Mouse (Mus musculus): Measurements from ENCODE around the gene Rasl12. TPM values are rescaled to one million over a fixed set of nuclear protein-coding genes. Genes with fewer than 3 reads are reported as not detected.
A peak's percentile ranks its signal among the peaks of the same experiment; 100 is the strongest.

Rasl12 gene
- total and polyA plus RNA-seq, 2 experiments from 2014 or later, result 7.9 to 8.5 TPM

DNA sequence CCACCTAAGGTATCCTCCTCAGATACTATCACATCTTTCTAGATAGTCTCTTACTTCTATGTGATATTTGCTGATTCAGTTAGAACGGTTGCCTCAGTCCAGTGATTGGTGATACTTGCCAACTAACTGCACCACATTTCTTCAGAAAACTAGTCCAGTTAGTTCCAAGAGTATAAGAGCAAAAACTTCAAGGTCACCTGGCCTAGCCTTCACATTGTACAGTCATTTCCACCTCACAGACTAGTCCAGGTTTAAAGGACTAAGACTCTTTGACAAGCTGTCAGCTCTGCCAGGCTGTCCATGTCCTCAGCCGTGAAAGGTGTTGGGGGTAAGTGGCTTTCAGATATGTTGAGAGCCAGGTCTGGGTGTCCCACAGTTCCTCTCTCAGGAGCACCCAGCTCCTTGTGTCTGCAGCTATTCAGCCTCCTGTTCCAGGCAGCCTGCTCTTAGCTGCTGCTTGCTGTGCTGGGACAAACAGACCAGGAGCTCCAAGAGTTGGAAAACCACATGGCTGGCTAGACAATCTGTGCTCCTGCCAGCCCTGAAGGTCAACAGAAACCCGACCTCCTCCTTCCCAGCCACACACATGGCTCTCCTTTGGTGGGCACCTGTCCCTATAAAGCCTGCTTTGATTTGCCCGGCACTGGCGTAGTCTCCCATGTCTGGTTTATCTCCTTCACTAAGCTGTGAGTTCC lies 23.7 kb upstream of the Rasl12 start:
- TF ChIP-seq EP300 (IDR thresholded peaks at IDR 0.05; ENCODE audit: low read depth) (no peak), CTCF (IDR thresholded peaks at IDR 0.05; ENCODE audit: low read depth) (no peak)
- ATAC-seq (ENCODE audit: insufficient read depth, low read depth), result peak; percentile 27; the same call in 1 of the 2 replicates
- H3K36me3 ChIP-seq (replicated peaks; ENCODE audit: control insufficient read depth, insufficient read depth, low read length), result no peaks in the 10 kb centered on the region
- 63% methylated on average over 5 of the region's 5 CpGs for WGBS
- no peaks in the 10 kb centered on the region for H3K9me3 ChIP-seq (replicated peaks; ENCODE audit: control insufficient read depth, low read length)
- no peaks in the 10 kb centered on the region for H3K27me3 ChIP-seq (ENCODE audit: control insufficient read depth, insufficient read depth, low read length)
- peaks cover 3% of the 10 kb centered on the region; the same call in 1 of the 2 replicates for H3K4me1 ChIP-seq (ENCODE audit: control insufficient read depth, insufficient read depth)
- H3K27ac ChIP-seq (ENCODE audit: low read depth), result peak overlapping the region; percentile 26; the same call in 1 of the 2 replicates
- H3K4me3 ChIP-seq (ENCODE audit: low read depth, low read length), result no peak overlapping the region
- no peak overlapping the region for H3K4me2 ChIP-seq (ENCODE audit: low read depth, low read length)
- DNase-seq (ENCODE audit: low spot score), result no peak
- no peak overlapping the region for H3K9ac ChIP-seq (replicated peaks; ENCODE audit: low read depth, low read length)

DNA sequence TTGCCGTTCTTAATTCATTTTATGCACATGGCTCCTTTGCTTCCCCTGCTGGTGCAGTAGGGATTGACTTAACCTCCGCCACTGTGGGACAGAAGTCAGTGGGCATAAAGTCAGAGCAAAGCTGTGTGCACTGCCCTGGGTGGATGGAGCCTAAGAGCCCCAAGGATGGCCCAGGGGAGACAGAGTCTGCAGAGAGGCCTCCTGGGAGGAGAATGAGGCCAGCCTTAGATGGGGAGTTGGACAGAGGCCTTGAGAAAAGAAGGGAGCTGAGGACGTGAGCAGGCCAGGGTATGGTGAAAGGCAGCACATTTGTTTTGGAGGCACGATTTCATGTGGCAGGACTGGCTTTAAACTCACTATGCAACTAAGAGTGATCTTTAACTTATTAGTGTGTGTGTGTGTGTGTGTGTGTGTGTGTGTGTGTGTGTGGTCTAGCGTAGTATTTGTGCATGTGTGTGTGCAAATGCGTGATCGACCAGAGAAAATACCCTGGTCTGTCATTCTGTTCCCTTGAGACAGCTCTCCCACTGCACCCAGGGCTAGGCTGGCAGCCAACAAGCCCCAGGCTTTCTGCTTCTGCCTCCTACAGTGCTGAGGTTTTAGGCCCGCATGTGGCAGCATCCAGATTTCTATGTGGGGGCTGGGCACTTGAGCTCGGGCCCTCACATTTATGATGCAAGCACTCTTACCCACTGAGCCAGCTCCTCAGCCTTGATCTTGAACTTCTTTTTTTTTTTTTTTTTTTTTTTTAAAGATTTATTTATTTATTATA lies 23.0 kb upstream of the Rasl12 start:
- ATAC-seq (ENCODE audit: insufficient read depth, low read depth) (no peak), DNase-seq (ENCODE audit: low spot score) (no peak)
- 73% methylated on average over 9 of the region's 9 CpGs for WGBS
- Histone ChIP-seq H3K4me2 (ENCODE audit: low read depth, low read length) (no peak overlapping the region), H3K27me3 (ENCODE audit: control insufficient read depth, insufficient read depth, low read length) (no peaks in the 10 kb centered on the region), H3K27ac (ENCODE audit: low read depth) (peak overlapping the region; percentile 26; the same call in 1 of the 2 replicates), H3K9ac (replicated peaks; ENCODE audit: low read depth, low read length) (no peak overlapping the region), H3K4me3 (ENCODE audit: low read depth, low read length) (no peak overlapping the region), H3K9me3 (replicated peaks; ENCODE audit: control insufficient read depth, low read length) (no peaks in the 10 kb centered on the region), H3K4me1 (ENCODE audit: control insufficient read depth, insufficient read depth) (peaks cover 3% of the 10 kb centered on the region; the same call in 1 of the 2 replicates), H3K36me3 (replicated peaks; ENCODE audit: control insufficient read depth, insufficient read depth, low read length) (no peaks in the 10 kb centered on the region)
- TF ChIP-seq EP300 (IDR thresholded peaks at IDR 0.05; ENCODE audit: low read depth) (no peak), CTCF (IDR thresholded peaks at IDR 0.05; ENCODE audit: low read depth) (peak; percentile 10; the same call in 1 of the 2 replicates)

DNA sequence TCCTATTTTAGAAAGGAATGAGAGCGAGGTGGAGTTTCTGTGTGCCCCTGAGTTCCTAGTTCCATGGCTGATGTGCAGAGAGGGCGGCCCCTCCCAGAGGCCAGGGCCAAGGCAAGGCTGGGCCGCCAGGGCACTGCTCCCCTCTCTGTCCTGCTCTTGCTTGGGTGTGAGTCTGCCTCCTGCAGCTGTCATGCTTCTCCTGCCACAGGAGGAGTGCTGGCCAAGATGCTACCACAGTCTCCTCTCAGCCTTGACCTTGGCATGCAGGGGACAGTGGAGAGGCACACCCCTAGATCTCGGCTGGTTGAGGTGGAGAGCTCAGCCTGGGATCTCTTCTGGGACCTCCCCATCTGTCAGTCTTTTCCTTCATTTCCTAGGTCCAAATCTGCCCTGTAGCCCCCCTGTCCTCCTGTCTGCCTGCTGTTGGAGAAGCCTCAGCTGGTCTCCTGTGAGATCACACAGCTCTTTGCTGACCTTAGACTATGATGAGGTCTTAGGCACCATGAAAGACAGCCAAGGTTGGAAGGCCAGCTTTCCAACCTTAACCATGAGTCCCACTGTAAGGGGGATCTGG lies 17.2 kb upstream of the Rasl12 start:
- Histone ChIP-seq H3K36me3 (replicated peaks; ENCODE audit: control insufficient read depth, insufficient read depth, low read length) (no peaks in the 10 kb centered on the region), H3K4me3 (ENCODE audit: low read depth, low read length) (no peak overlapping the region), H3K27me3 (ENCODE audit: control insufficient read depth, insufficient read depth, low read length) (no peaks in the 10 kb centered on the region), H3K4me1 (ENCODE audit: control insufficient read depth, insufficient read depth) (peaks cover 15% of the 10 kb centered on the region), H3K4me2 (ENCODE audit: low read depth, low read length) (no peak overlapping the region), H3K9ac (replicated peaks; ENCODE audit: low read depth, low read length) (no peak overlapping the region), H3K27ac (ENCODE audit: low read depth) (no peak overlapping the region), H3K9me3 (replicated peaks; ENCODE audit: control insufficient read depth, low read length) (no peaks in the 10 kb centered on the region)
- ATAC-seq (ENCODE audit: insufficient read depth, low read depth), result no peak
- WGBS, result 58% methylated on average over 4 of the region's 4 CpGs
- TF ChIP-seq CTCF (IDR thresholded peaks at IDR 0.05; ENCODE audit: low read depth), result no peak
- no peak for TF ChIP-seq EP300 (IDR thresholded peaks at IDR 0.05; ENCODE audit: low read depth)
- no peak for DNase-seq (ENCODE audit: low spot score)

DNA sequence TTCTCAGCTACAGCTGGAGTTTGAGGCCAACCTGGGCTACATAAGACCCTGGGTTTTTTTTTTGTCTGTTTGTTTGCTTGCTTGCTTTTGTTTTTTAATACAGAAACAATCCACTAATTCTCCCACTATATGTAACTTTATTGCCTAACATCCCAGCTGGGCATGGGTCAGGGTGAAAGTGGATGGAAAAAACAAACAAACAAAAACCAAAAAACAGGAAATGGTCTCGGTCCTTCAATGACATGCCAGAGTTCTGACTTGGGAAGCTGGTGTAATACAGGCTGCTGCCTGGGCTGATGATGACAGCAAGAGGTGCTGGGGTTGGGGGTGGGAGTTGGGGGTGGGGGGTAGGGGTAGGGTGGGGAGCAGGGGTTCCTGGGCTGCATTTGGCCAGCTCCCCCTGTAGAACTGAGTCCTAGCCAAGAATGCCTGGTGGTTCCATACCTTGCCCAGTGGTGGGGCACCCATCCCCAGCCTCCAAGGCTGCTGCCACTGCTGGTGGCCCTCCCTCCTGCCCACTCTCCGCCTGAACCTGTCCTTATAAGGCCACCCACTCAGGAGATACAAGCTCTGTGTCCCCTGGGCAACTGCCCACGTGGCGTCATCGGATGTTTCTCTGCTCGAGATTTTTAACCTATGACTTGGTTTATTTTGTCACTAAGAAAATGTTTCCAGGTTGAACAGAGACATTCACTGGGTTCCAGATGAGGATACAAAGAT lies 16.1 kb upstream of the Rasl12 start:
- WGBS, result 53% methylated on average over 6 of the region's 6 CpGs
- Histone ChIP-seq H3K4me3 (ENCODE audit: low read depth, low read length) (no peak overlapping the region), H3K4me1 (ENCODE audit: control insufficient read depth, insufficient read depth) (peaks cover 15% of the 10 kb centered on the region), H3K4me2 (ENCODE audit: low read depth, low read length) (no peak overlapping the region), H3K9ac (replicated peaks; ENCODE audit: low read depth, low read length) (no peak overlapping the region), H3K9me3 (replicated peaks; ENCODE audit: control insufficient read depth, low read length) (no peaks in the 10 kb centered on the region), H3K27ac (ENCODE audit: low read depth) (peak overlapping the region; percentile 43; the same call in 1 of the 2 replicates), H3K27me3 (ENCODE audit: control insufficient read depth, insufficient read depth, low read length) (no peaks in the 10 kb centered on the region), H3K36me3 (replicated peaks; ENCODE audit: control insufficient read depth, insufficient read depth, low read length) (no peaks in the 10 kb centered on the region)
- ATAC-seq (ENCODE audit: insufficient read depth, low read depth), result 0 out of 2 replicates have a peak, but pooled peaks have one; percentile 50
- no peak for TF ChIP-seq CTCF (IDR thresholded peaks at IDR 0.05; ENCODE audit: low read depth)
- no peak for TF ChIP-seq EP300 (IDR thresholded peaks at IDR 0.05; ENCODE audit: low read depth)
- DNase-seq (ENCODE audit: low spot score), result no peak

GRCm38 (mm10) chr9:65382751-65383097 lies 15.6 kb upstream of the Rasl12 start:
- no peaks in the 10 kb centered on the region for H3K9me3 ChIP-seq (replicated peaks; ENCODE audit: control insufficient read depth, low read length)
- no peak overlapping the region for H3K4me2 ChIP-seq (ENCODE audit: low read depth, low read length)
- TF ChIP-seq CTCF (IDR thresholded peaks at IDR 0.05; ENCODE audit: low read depth), result no peak
- TF ChIP-seq EP300 (IDR thresholded peaks at IDR 0.05; ENCODE audit: low read depth), result no peak
- peak overlapping the region; percentile 43; the same call in 1 of the 2 replicates for H3K27ac ChIP-seq (ENCODE audit: low read depth)
- no peak overlapping the region for H3K9ac ChIP-seq (replicated peaks; ENCODE audit: low read depth, low read length)
- ATAC-seq (ENCODE audit: insufficient read depth, low read depth) (0 out of 2 replicates have a peak, but pooled peaks have one; percentile 14), DNase-seq (ENCODE audit: low spot score) (no peak)
- WGBS, result 42% methylated on average over 3 of the region's 3 CpGs
- no peak overlapping the region for H3K4me3 ChIP-seq (ENCODE audit: low read depth, low read length)
- H3K36me3 ChIP-seq (replicated peaks; ENCODE audit: control insufficient read depth, insufficient read depth, low read length), result no peaks in the 10 kb centered on the region
- peaks cover 15% of the 10 kb centered on the region for H3K4me1 ChIP-seq (ENCODE audit: control insufficient read depth, insufficient read depth)
- H3K27me3 ChIP-seq (ENCODE audit: control insufficient read depth, insufficient read depth, low read length), result no peaks in the 10 kb centered on the region
